Mouse (Mus musculus) neural tube, embryonic 12.5 days (tissue): ENCODE data around the gene Ap3s2. TPM values are rescaled to one million over a fixed set of nuclear protein-coding genes. Genes with fewer than 3 reads are reported as not detected.

Experiments used
- ATAC-seq: fragments of 200-750 bp; cut with Nextera tagmentation; 2 replicates; pipeline ENCODE4 v1.8.0; 2017; ENCODE audit warnings: low read depth, mild to moderate bottlenecking, moderate TSS enrichment, moderate library complexity; ENCODE audit not compliant: low FRiP score
- H3K27ac ChIP-seq: fragments of 300-500 bp; sonication (generic); 2 replicates; pipeline ENCODE4 v1.5.1; 2016
- H3K27me3 ChIP-seq: fragments of 300-500 bp; sonication (generic); replicated peaks from 2 replicates; pipeline ENCODE4 v1.6.1; 2016; ENCODE audit warnings: mild to moderate bottlenecking
- H3K36me3 ChIP-seq: fragments of 300-500 bp; sonication (generic); 2 replicates; pipeline ENCODE4 v1.6.1; 2016; ENCODE audit warnings: mild to moderate bottlenecking
- H3K4me1 ChIP-seq: fragments of 300-500 bp; sonication (generic); 2 replicates; pipeline ENCODE4 v1.6.1; 2016
- H3K4me2 ChIP-seq: fragments of 300-500 bp; sonication (generic); replicated peaks from 2 replicates; pipeline ENCODE4 v1.6.1; 2016; ENCODE audit warnings: mild to moderate bottlenecking
- H3K4me3 ChIP-seq: fragments of 300-500 bp; sonication (generic); 2 replicates; pipeline ENCODE4 v1.5.1; 2016
- H3K9ac ChIP-seq: fragments of 300-500 bp; sonication (generic); 2 replicates; pipeline ENCODE4 v1.6.1; 2016; ENCODE audit warnings: mild to moderate bottlenecking
- H3K9me3 ChIP-seq: fragments of 300-500 bp; sonication (generic); 2 replicates; pipeline ENCODE4 v1.6.1; 2016; ENCODE audit warnings: mild to moderate bottlenecking
- WGBS: fragments of 180-500 bp; shearing (Covaris S2); methylation state at CpG from one replicate; pipeline ENCODE4 v1.1.7; 2016; 5-methylcytosine and 5-hydroxymethylcytosine counted together
- polyA plus RNA-seq: library from polyadenylated mRNA; unstranded; fragments of >200 nt; fragmentation: Nextera tagmentation; extraction: Ambion mirVana; gene quantifications from 2 replicates; pipeline ENCODE4 v1.2.1, GENCODE M21; 2016

Ap3s2 gene
- polyA plus RNA-seq, 1 experiment from 2014 or later: 55.0 TPM

DNA sequence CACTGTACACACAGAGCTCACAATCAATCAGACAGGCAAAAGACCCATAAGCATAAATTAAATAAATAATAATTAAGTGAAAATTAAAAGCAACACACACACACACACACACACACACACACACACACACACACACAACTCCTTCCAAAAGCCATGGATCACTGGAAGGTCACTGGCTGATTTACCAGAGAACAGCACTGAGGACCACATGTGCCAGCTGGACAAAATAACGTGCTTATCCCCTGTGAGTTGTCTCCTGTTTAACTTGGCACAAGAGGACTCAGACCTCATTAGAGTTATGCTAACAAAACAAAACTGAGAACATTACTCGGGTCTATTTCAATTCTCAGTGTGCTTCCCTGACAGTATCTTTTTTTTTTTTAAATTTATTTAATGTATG, 13.1 kb downstream of the Ap3s2 start:
- H3K36me3 ChIP-seq: peaks cover 60% of the 10 kb centered on the region
- 75% methylated on average over 2 of the region's 2 CpGs for WGBS
- ATAC-seq: no peak
- H3K9me3 ChIP-seq: no peaks in the 10 kb centered on the region
- H3K4me1 ChIP-seq: no peaks in the 10 kb centered on the region
- no peak overlapping the region for H3K4me3 ChIP-seq
- no peaks in the 10 kb centered on the region for H3K27me3 ChIP-seq
- H3K9ac ChIP-seq: no peak overlapping the region
- no peak overlapping the region for H3K4me2 ChIP-seq
- H3K27ac ChIP-seq: no peak overlapping the region

DNA sequence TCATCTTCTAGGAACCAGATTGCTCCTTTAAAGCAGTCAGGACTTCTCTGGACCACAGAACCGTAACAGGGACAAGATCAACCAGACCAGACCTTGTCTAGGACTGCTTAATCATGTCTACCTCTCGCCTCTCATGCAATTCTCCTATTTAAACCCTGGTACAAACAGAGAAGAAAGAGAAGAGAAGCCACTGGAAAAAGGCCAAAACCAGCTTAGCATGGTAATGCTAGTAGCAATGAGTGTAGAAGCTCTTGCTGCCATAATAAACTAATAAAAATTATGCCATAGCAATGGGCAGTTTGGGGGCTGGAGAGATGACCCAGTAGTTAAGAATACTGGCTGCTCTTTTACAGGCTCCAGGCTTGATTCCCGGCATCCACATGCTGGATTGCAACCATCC, 13.5 kb downstream of the Ap3s2 start:
- no peak overlapping the region for H3K27ac ChIP-seq
- no peaks in the 10 kb centered on the region for H3K4me1 ChIP-seq
- H3K27me3 ChIP-seq: no peaks in the 10 kb centered on the region
- WGBS: 90% methylated on average over 3 of the region's 3 CpGs
- no peaks in the 10 kb centered on the region for H3K9me3 ChIP-seq
- H3K4me2 ChIP-seq: no peak overlapping the region
- H3K4me3 ChIP-seq: no peak overlapping the region
- ATAC-seq: no peak
- peaks cover 64% of the 10 kb centered on the region for H3K36me3 ChIP-seq
- H3K9ac ChIP-seq: no peak overlapping the region

GRCm38 (mm10) chr7:79905193-79905592, 15.3 kb downstream of the Ap3s2 start:
- Histone ChIP-seq H3K27me3 (no peaks in the 10 kb centered on the region), H3K9me3 (no peaks in the 10 kb centered on the region), H3K36me3 (peaks cover 71% of the 10 kb centered on the region), H3K27ac (no peak overlapping the region), H3K9ac (no peak overlapping the region), H3K4me3 (no peak overlapping the region), H3K4me2 (no peak overlapping the region), H3K4me1 (no peaks in the 10 kb centered on the region)
- 95% methylated on average over 4 of the region's 4 CpGs for WGBS
- no peak for ATAC-seq

DNA sequence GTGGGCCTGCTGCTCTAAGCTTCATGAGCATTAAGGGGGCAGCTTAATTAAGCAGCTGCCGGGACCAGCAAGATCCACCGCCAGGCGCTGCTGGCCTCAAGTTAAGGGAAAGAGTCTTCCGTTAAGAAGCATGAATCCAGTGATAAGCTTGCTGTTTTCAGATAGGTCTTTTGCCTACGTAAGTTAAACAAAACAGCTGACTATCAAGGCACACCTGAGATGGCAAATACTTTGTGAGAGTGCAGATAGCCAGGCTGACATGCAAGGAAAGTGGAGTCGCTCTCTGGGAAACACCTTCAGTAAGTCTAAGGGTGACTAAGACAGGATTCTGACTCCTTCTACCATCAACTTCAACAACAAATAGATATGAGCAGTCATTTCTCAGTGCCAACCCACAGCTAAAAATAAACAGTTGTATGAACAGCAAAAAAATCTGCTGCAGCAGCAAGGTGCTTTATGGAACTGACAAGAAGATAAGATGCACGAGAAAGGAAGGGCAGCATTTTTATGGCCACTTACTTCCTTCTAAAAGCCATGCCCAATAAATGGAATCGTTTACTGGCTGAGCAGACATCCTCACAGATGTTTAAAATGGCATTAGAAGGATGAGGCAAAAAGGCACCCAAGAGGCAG, 17.2 kb downstream of the Ap3s2 start:
- peaks cover 67% of the 10 kb centered on the region for H3K36me3 ChIP-seq

GRCm38 (mm10) chr7:79900753-79901152, 19.7 kb downstream of the Ap3s2 start:
- peaks cover 57% of the 10 kb centered on the region for H3K36me3 ChIP-seq
- H3K27me3 ChIP-seq: no peaks in the 10 kb centered on the region
- no peak overlapping the region for H3K9ac ChIP-seq
- H3K4me2 ChIP-seq: no peak overlapping the region
- H3K4me1 ChIP-seq: no peaks in the 10 kb centered on the region
- no peaks in the 10 kb centered on the region for H3K9me3 ChIP-seq
- no peak overlapping the region for H3K4me3 ChIP-seq
- WGBS: 96% methylated on average over 6 of the region's 6 CpGs
- no peak overlapping the region for H3K27ac ChIP-seq
- no peak for ATAC-seq

More for the DNA sequence above, 17.2 kb downstream of the Ap3s2 start:
- Histone ChIP-seq H3K4me1 (no peaks in the 10 kb centered on the region), H3K4me2 (no peak overlapping the region), H3K9me3 (no peaks in the 10 kb centered on the region), H3K27me3 (no peaks in the 10 kb centered on the region), H3K4me3 (no peak overlapping the region), H3K27ac (no peak overlapping the region), H3K9ac (no peak overlapping the region)
- no peak for ATAC-seq
- 88% methylated on average over 8 of the region's 8 CpGs for WGBS

- no peak for ATAC-seq
- Histone ChIP-seq H3K4me2 (no peak overlapping the region), H3K4me3 (no peak overlapping the region), H3K9ac (no peak overlapping the region), H3K9me3 (no peaks in the 10 kb centered on the region), H3K27ac (no peak overlapping the region), H3K4me1 (no peaks in the 10 kb centered on the region), H3K36me3 (peaks cover 58% of the 10 kb centered on the region), H3K27me3 (no peaks in the 10 kb centered on the region)
- 76% methylated on average over 3 of the region's 3 CpGs for WGBS
Observed at GRCm38 (mm10) chr7:79895225-79895624, 25.2 kb downstream of the Ap3s2 start.

- Histone ChIP-seq H3K9me3 (no peaks in the 10 kb centered on the region), H3K4me2 (no peak overlapping the region), H3K4me3 (no peak overlapping the region), H3K36me3 (peaks cover 58% of the 10 kb centered on the region), H3K4me1 (no peaks in the 10 kb centered on the region), H3K27me3 (no peaks in the 10 kb centered on the region), H3K9ac (no peak overlapping the region), H3K27ac (no peak overlapping the region)
- WGBS: 94% methylated on average over 1 of the region's 1 CpGs
- ATAC-seq: no peak
Observed at GRCm38 (mm10) chr7:79894790-79895189, 25.7 kb downstream of the Ap3s2 start.

- no peak overlapping the region for H3K4me2 ChIP-seq
- no peak for ATAC-seq
- H3K4me3 ChIP-seq: no peak overlapping the region
- H3K36me3 ChIP-seq: peaks cover 51% of the 10 kb centered on the region
- H3K27me3 ChIP-seq: no peaks in the 10 kb centered on the region
- no peaks in the 10 kb centered on the region for H3K9me3 ChIP-seq
- no peaks in the 10 kb centered on the region for H3K4me1 ChIP-seq
- no peak overlapping the region for H3K9ac ChIP-seq
- WGBS: 85% methylated on average over 6 of the region's 6 CpGs
- H3K27ac ChIP-seq: no peak overlapping the region
Observed at GRCm38 (mm10) chr7:79892576-79893428, 27.6 kb downstream of the Ap3s2 start.

- no peak overlapping the region for H3K27ac ChIP-seq
- no peak for ATAC-seq
- no peak overlapping the region for H3K4me2 ChIP-seq
- peaks cover 43% of the 10 kb centered on the region for H3K36me3 ChIP-seq
- no peak overlapping the region for H3K4me3 ChIP-seq
- no peak overlapping the region for H3K9ac ChIP-seq
- WGBS: 92% methylated on average over 15 of the region's 15 CpGs
- H3K27me3 ChIP-seq: no peaks in the 10 kb centered on the region
- no peaks in the 10 kb centered on the region for H3K9me3 ChIP-seq
- no peaks in the 10 kb centered on the region for H3K4me1 ChIP-seq
Observed at GRCm38 (mm10) chr7:79890436-79891221, 29.8 kb downstream of the Ap3s2 start.

DNA sequence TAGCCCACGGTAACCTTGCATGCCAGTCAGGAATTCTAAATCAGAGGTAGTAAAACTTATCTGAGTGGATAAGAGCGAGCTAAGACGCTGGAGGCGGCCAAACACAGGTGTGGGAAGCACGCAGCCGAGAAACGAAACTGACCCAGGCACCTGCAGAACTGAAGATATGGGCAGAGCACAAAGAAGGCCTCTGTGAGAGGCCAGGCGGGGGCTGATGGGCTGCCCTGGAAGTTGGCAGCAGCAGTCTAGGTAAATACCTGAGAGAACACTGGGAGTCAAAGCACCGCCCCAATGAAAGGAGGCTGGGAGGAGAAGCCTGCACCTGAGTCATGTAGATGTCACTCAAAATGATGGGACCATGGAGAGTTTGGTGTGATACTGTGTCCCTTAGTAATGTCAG, 31.8 kb downstream of the Ap3s2 start:
- Histone ChIP-seq H3K4me3 (no peak overlapping the region), H3K27ac (no peak overlapping the region), H3K4me2 (no peak overlapping the region), H3K9me3 (no peaks in the 10 kb centered on the region), H3K4me1 (no peaks in the 10 kb centered on the region), H3K9ac (no peak overlapping the region), H3K36me3 (peaks cover 36% of the 10 kb centered on the region), H3K27me3 (no peaks in the 10 kb centered on the region)
- no peak for ATAC-seq
- 93% methylated on average over 9 of the region's 9 CpGs for WGBS

DNA sequence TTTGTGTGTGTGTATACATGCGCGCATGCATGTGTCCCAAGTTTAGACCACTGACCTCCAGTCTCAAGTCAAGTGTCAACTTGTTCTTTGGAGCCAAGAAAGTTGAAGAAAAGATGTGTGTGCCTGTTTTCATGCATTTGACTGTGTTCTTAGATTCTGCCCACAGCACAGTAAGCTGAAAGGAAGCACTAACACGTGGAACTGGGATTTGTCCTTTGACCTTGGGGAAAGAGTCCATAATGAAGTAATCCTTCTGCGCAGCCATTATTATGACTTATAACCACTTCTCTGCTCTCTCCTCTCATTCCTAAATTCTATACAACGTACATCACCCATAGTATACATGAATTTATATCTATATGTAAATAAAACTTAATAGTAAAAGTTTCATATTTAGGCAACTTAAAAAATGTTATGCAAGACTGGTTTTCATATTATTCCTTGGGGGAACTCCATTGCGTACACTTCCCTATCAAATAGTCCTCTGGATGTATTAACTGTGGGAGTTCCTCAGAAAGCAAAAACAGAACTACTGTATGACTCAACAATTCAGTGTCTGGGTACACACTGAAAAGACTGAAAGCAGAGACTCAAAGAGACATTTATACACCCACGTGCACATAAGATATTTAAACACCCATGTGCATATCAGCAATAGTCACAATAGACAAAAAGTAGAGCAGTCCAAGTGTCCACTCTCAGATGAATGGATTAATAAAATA, 36.7 kb downstream of the Ap3s2 start:
- Histone ChIP-seq H3K4me1 (no peaks in the 10 kb centered on the region), H3K4me3 (no peak overlapping the region), H3K27ac (no peak overlapping the region), H3K27me3 (no peaks in the 10 kb centered on the region), H3K36me3 (peaks cover 45% of the 10 kb centered on the region), H3K9me3 (no peaks in the 10 kb centered on the region), H3K4me2 (no peak overlapping the region), H3K9ac (no peak overlapping the region)
- ATAC-seq: no peak
- WGBS: 89% methylated on average over 7 of the region's 7 CpGs

DNA sequence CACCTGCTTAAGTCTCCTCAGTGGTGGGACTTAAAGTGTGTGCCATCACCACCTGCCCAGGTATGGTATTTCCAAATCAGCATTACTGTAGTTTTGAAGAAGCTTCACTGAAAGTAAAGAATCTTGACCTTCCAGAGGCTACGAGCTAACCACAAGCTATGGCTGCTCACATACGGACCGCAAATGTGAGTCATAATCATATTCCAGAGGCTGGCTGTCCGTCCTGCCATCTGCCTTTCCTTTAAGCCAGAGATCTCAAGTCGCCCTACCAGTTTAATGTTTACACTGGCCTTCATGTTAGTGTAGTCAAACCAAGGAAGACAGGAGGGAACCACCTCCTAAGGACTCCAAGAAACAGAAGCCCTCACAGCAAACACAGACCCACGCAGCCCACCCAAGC, 38.5 kb downstream of the Ap3s2 start:
- Histone ChIP-seq H3K27ac (no peak overlapping the region), H3K27me3 (no peaks in the 10 kb centered on the region), H3K4me3 (no peak overlapping the region), H3K9ac (no peak overlapping the region), H3K9me3 (no peaks in the 10 kb centered on the region), H3K4me2 (no peak overlapping the region), H3K36me3 (peaks cover 47% of the 10 kb centered on the region), H3K4me1 (no peaks in the 10 kb centered on the region)
- WGBS: 96% methylated on average over 6 of the region's 6 CpGs
- ATAC-seq: no peak
